Mouse (Mus musculus): ENCODE measurements around the gene Prl. TPM values are rescaled to one million over a fixed set of nuclear protein-coding genes. Genes with fewer than 3 reads are reported as not detected.
"Not testable (repeated sequence)": the region's sequence is repeated elsewhere in the genome, so short reads cannot be mapped to it uniquely, and the experiment has no call there.

Gene Prl
- polyA plus RNA-seq (2015; fragmentation: Nextera tagmentation; extraction: Ambion mirVana), result not detected in 2 replicates

- H3K36me3 ChIP-seq, result no peaks in the 10 kb centered on the region
- H3K4me2 ChIP-seq (replicated peaks), result no peak within 1 kb of the TSS
- WGBS, result 91% methylated on average over 1 of the region's 1 CpGs
- no peak within 1 kb of the TSS for H3K4me3 ChIP-seq
- H3K9ac ChIP-seq, result no peak within 1 kb of the TSS
- ATAC-seq (ENCODE audit: low FRiP score, low read depth), result no peak
- H3K27ac ChIP-seq, result no peak within 1 kb of the TSS
- no peaks in the 10 kb centered on the region for H3K9me3 ChIP-seq
- no peaks in the 10 kb centered on the region for H3K4me1 ChIP-seq
- H3K27me3 ChIP-seq, result no peaks in the 10 kb centered on the region
These were observed at the start of gene Prl for GRCm38 (mm10) chr13:27057270-27057669. TSS of gene Prl (plus strand) at chr13:27057570.

- WGBS, result 85% methylated on average over 1 of the region's 1 CpGs
- Histone ChIP-seq H3K27me3 (no peaks in the 10 kb centered on the region), H3K4me2 (replicated peaks) (no peak overlapping the region), H3K4me3 (no peak overlapping the region), H3K4me1 (peaks cover 11% of the 10 kb centered on the region), H3K9ac (no peak overlapping the region), H3K27ac (no peak overlapping the region), H3K9me3 (no peaks in the 10 kb centered on the region), H3K36me3 (no peaks in the 10 kb centered on the region)
- no peak for ATAC-seq (ENCODE audit: low FRiP score, low read depth)
These were observed 30.8 kb upstream of the Prl start for GRCm38 (mm10) chr13:27026614-27027013.

GRCm38 (mm10) chr13:27027376-27027775 lies 30.0 kb upstream of the Prl start:
- no peak for ATAC-seq (ENCODE audit: low FRiP score, low read depth)
- Histone ChIP-seq H3K4me3 (no peak overlapping the region), H3K36me3 (no peaks in the 10 kb centered on the region), H3K27me3 (no peaks in the 10 kb centered on the region), H3K4me1 (peaks cover 16% of the 10 kb centered on the region), H3K9ac (no peak overlapping the region), H3K4me2 (replicated peaks) (no peak overlapping the region), H3K27ac (no peak overlapping the region), H3K9me3 (no peaks in the 10 kb centered on the region)
- WGBS, result 82% methylated on average over 1 of the region's 1 CpGs

- Histone ChIP-seq H3K4me2 (replicated peaks) (no peak overlapping the region), H3K9me3 (no peaks in the 10 kb centered on the region), H3K9ac (no peak overlapping the region), H3K27ac (no peak overlapping the region), H3K27me3 (no peaks in the 10 kb centered on the region), H3K4me1 (peaks cover 16% of the 10 kb centered on the region), H3K36me3 (no peaks in the 10 kb centered on the region), H3K4me3 (no peak overlapping the region)
- 87% methylated on average over 2 of the region's 2 CpGs for WGBS
- no peak for ATAC-seq (ENCODE audit: low FRiP score, low read depth)
These were observed 28.7 kb upstream of the Prl start for GRCm38 (mm10) chr13:27028501-27029240.

GRCm38 (mm10) chr13:27031101-27031852 lies 26.1 kb upstream of the Prl start:
- 15% methylated on average over 4 of the region's 4 CpGs for WGBS
- 0 out of 2 replicates have a peak, but pooled peaks have one; percentile 36 for ATAC-seq (ENCODE audit: low FRiP score, low read depth)

GRCm38 (mm10) chr13:27031853-27032240 lies 25.5 kb upstream of the Prl start:
- Histone ChIP-seq H3K9me3 (no peaks in the 10 kb centered on the region), H3K4me2 (replicated peaks) (no peak overlapping the region), H3K27me3 (no peaks in the 10 kb centered on the region), H3K9ac (no peak overlapping the region), H3K27ac (peak overlapping the region; percentile 16; the same call in 1 of the 2 replicates), H3K4me1 (peaks cover 16% of the 10 kb centered on the region), H3K4me3 (no peak overlapping the region), H3K36me3 (no peaks in the 10 kb centered on the region)
- 58% methylated on average over 1 of the region's 1 CpGs for WGBS
- no peak for ATAC-seq (ENCODE audit: low FRiP score, low read depth)

More at GRCm38 (mm10) chr13:27031101-27031852, 26.1 kb upstream of the Prl start:
- Histone ChIP-seq H3K36me3 (no peaks in the 10 kb centered on the region), H3K9ac (no peak overlapping the region), H3K4me2 (replicated peaks) (no peak overlapping the region), H3K4me1 (peaks cover 16% of the 10 kb centered on the region), H3K9me3 (no peaks in the 10 kb centered on the region), H3K4me3 (no peak overlapping the region), H3K27ac (peak overlapping the region; percentile 16; the same call in 1 of the 2 replicates), H3K27me3 (no peaks in the 10 kb centered on the region)

- ATAC-seq (ENCODE audit: low FRiP score, low read depth), result no peak
- H3K4me1 ChIP-seq, result peaks cover 16% of the 10 kb centered on the region
- H3K27ac ChIP-seq, result no peak overlapping the region
- H3K4me3 ChIP-seq, result no peak overlapping the region
- H3K36me3 ChIP-seq, result no peaks in the 10 kb centered on the region
- no peak overlapping the region for H3K4me2 ChIP-seq (replicated peaks)
- no peak overlapping the region for H3K9ac ChIP-seq
- no peaks in the 10 kb centered on the region for H3K9me3 ChIP-seq
- no peaks in the 10 kb centered on the region for H3K27me3 ChIP-seq
- WGBS, result 78% methylated on average over 2 of the region's 2 CpGs
These were observed 24.4 kb upstream of the Prl start for GRCm38 (mm10) chr13:27032998-27033397.

- ATAC-seq (ENCODE audit: low FRiP score, low read depth), result no peak
- H3K9me3 ChIP-seq, result no peaks in the 10 kb centered on the region
- no peak overlapping the region for H3K4me2 ChIP-seq (replicated peaks)
- no peak overlapping the region for H3K9ac ChIP-seq
- no peak overlapping the region for H3K27ac ChIP-seq
- no peak overlapping the region for H3K4me3 ChIP-seq
- WGBS, result 77% methylated on average over 2 of the region's 2 CpGs
- no peaks in the 10 kb centered on the region for H3K36me3 ChIP-seq
- no peaks in the 10 kb centered on the region for H3K27me3 ChIP-seq
- H3K4me1 ChIP-seq, result no peaks in the 10 kb centered on the region
These were observed 15.2 kb upstream of the Prl start for GRCm38 (mm10) chr13:27042185-27042584.

- H3K9me3 ChIP-seq, result no peaks in the 10 kb centered on the region
- H3K27ac ChIP-seq, result no peak overlapping the region
- 69% methylated on average over 1 of the region's 1 CpGs for WGBS
- no peak overlapping the region for H3K4me3 ChIP-seq
- H3K4me2 ChIP-seq (replicated peaks), result no peak overlapping the region
- ATAC-seq (ENCODE audit: low FRiP score, low read depth), result no peak
- no peaks in the 10 kb centered on the region for H3K27me3 ChIP-seq
- no peak overlapping the region for H3K9ac ChIP-seq
- H3K36me3 ChIP-seq, result no peaks in the 10 kb centered on the region
- no peaks in the 10 kb centered on the region for H3K4me1 ChIP-seq
These were observed 14.0 kb upstream of the Prl start for GRCm38 (mm10) chr13:27043326-27043725.

- H3K4me1 ChIP-seq, result no peaks in the 10 kb centered on the region
- 87% methylated on average over 7 of the region's 7 CpGs for WGBS
- no peaks in the 10 kb centered on the region for H3K36me3 ChIP-seq
- H3K4me3 ChIP-seq, result no peak overlapping the region
- H3K9ac ChIP-seq, result no peak overlapping the region
- H3K27me3 ChIP-seq, result no peaks in the 10 kb centered on the region
- no peak overlapping the region for H3K4me2 ChIP-seq (replicated peaks)
- no peak for ATAC-seq (ENCODE audit: low FRiP score, low read depth)
- H3K27ac ChIP-seq, result no peak overlapping the region
- no peaks in the 10 kb centered on the region for H3K9me3 ChIP-seq
These were observed 1.8 kb downstream of the Prl start for GRCm38 (mm10) chr13:27059177-27059576.

GRCm38 (mm10) chr13:27093890-27094289 lies 36.5 kb downstream of the Prl start, which contains the start of gene Prl3d1:
TSS of gene Prl3d1 (plus strand) at chr13:27094190.
- H3K27me3 ChIP-seq; H3K4me1 ChIP-seq; H3K4me2 ChIP-seq (replicated peaks); H3K27ac ChIP-seq; ATAC-seq (ENCODE audit: low FRiP score, low read depth); H3K9me3 ChIP-seq; H3K36me3 ChIP-seq; H3K9ac ChIP-seq; H3K4me3 ChIP-seq: not testable (repeated sequence)
- 91% methylated on average over 5 of the region's 5 CpGs for WGBS
